Mouse (Mus musculus) liver, embryonic 14.5 days (tissue): Measurements from ENCODE around the gene Sycp2.

Experiments used
- CTCF ChIP-seq: IDR thresholded peaks from 2 replicates; pipeline ENCODE4 v1.5.1; 2016; ENCODE audit warnings: antibody characterized with exemption, low read depth, control low read depth
- EP300 ChIP-seq: IDR thresholded peaks from 2 replicates; pipeline ENCODE4 v1.6.1; 2016; ENCODE audit warnings: antibody characterized with exemption, low read depth

DNA sequence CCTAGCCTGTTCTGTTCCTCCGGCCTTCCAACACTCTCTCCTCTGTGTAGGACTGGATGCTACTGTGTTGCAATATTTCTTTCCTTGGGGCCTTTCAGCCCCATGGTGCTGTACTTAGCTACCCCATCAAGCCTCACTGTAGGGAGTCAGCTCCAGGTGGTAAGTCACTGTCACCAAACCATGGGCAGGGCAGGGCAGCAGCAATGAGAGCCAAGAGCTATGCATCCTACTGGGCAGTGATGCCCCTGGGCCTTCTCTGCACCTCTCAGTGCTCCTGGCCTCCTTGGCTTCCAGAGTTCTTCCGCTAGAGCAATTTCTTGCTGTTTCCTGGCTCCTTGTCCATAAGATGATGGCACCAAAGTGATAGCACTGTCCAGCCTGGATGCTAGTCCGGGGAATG, 83.1 kb downstream of the Sycp2 start:
- TF ChIP-seq CTCF (no peak), EP300 (no peak)
